Mouse (Mus musculus): ENCODE measurements around the gene Siah1a.

DNA sequence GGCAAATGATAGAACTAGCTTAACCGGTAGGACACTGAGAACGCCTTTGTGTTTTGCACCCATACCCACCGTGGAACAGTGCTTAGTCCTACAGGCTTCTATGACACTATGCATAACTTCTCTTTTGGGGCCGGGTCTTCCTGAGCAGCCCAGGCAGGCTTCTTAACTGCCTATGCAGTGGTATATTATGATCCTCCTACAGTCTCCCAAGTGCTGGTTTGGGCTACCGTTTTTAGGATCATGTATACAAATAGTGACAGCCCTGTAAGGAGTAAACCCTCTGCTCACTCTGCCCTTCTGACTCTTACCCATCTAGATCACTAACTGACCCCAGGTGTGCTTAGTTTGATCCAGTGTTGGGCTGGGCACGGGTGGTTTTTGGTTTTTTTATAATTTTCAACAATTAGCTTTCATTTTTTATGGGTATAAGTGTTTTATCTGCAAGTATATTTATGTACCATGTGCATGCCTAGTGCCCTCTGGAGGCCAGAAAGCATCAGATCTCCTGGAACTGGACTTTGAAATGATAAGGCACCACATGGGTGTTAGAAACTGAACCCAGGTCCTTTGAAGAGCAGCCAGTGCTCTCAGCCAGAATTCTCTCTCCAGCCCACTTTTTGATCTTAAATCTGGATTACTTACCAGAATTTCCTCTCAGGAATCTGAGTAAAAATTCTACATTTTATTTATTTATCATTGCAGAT is 24.8 kb downstream of the Siah1a start:
- no peak for TF ChIP-seq CTCF (IDR thresholded peaks at IDR 0.05; ENCODE audit: control insufficient read depth, insufficient read depth, low read length)
- TF ChIP-seq POLR2A (IDR thresholded peaks at IDR 0.05; ENCODE audit: borderline replicate concordance, control insufficient read depth, low read depth, low read length) = no peak
